Mouse (Mus musculus): ENCODE measurements around the gene Fbxw10.
A peak's percentile ranks its signal among the peaks of the same experiment; 100 is the strongest.

The Fbxw10 gene

DNA sequence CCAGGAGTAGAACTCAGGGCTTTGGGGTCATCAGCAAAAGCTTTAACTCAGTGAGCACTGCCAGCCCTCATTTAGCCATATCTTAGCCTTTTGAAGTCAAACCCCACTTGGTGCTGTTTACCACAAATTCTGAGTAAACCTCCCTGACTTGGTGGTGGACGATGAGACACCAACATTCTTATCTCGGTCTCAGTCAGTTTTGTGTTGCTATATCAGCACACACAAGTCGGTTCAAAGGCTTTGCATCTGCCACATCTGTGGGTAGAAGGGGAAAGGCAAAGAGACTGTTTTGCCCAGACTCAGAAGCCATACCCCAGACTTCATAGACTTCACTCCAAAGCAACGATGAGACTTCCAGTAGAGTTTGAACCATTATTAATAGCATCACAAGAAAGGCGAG lies 2.3 kb upstream of the Fbxw10 start:
- no peak for DNase-seq (ENCODE audit: low spot score)

DNA sequence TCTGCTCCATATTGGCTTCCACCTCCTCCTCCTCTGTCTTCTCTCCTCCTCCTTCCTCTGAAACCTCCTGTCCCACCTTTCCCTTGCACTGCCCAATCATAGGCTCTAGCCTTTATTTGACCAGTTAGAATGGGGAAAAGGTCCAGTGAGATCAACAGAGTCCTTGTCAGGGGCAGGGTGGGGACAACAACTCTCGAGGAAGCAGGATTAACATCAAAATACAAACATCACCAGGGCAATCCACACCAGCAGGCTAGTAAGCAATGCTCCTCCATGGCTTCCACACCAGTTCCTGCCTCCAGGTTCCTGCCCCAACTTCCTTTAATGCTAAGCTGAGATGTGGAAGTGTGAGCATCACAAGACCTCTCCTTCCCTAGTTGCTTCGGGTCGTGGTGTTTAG lies 1.1 kb upstream of the Fbxw10 start:
- DNase-seq (ENCODE audit: low spot score), result no peak

DNA sequence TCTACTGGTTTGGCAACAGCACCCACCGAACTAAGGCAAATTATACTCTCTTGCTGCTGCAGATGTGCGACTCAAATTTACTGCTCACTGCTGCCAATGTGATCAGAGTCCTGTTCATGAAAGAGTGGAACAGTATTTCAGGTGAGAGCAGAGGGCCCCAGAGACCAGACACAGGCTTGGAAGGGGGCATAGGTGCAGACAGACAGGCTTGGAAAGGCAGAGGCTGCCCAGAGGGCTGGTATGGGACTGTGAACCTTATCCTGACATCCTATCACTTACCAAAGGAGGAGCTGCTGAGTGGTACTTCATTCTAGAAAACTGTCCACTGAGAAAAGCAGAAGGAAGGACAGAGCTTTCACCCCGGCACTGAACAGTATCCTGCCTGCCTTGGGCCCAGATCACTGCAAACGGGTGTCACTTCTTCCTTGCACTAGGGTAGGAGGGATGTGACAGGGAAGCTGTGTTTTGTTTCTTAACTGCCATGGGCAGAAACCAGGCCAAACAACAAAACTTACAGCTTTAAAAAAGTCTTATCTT lies 854 bp downstream of the Fbxw10 start:
- no peak for DNase-seq (ENCODE audit: low spot score)

DNA sequence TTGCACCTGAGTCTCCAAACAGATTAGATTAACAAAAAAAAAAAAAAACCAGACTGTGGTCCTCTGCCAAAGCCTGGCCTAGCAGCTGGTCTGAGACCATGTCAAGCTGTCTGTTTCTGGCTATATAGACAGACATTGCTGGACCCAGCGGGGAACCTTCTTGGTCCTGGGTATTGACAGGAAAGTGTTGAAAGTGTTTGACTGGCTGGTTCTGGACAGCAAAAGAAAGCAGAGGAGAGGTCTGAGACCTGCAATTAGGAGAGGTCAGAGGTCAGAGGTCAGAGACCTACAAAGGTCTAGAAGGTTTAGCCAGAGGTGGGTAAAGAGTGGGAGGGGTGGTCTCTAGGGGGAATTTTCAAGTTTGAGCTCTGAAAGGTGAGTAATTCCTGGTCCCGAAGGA lies 1.4 kb downstream of the Fbxw10 start:
- no peak for DNase-seq (ENCODE audit: low spot score)

DNA sequence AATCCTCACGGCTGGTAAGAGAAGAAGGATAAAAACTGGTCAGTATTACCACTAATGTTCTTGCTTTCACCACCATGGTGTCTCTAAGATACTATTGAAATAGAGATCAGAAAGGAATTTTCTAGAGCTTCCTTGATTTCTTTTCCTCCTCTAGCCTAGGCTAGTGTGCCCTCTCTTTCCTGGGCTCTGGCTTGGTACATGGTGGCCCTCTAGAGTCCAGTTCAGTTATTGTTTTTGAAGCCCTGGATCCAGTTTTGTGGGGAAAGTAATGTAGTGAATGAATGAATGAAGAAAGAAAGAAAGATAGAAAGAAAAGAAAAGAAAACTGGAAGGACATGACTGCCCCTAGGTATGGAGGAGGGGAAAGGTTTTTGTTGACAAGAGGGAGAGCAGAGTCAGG lies 4.3 kb downstream of the Fbxw10 start:
- DNase-seq (ENCODE audit: low spot score), result no peak

DNA sequence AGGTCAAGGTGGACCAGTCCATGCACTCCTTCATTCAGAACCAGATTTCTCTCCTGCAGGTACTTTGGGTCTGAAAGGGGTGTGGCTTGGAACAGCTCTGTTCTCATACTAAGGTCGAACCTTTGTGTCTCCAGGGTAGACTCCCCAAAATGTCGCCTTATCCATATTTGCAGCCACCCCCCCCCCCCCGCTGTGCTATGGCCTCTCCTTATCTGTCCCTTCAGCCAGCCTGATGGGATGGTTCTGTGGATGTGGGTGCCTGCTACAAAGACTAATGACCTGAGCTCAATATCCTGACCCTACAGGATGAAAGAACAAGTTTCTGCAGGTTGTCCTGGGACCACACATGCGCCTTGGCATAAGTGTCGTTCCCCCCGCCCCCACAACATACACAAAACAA lies 6.5 kb downstream of the Fbxw10 start:
- no peak for DNase-seq (ENCODE audit: low spot score)

DNA sequence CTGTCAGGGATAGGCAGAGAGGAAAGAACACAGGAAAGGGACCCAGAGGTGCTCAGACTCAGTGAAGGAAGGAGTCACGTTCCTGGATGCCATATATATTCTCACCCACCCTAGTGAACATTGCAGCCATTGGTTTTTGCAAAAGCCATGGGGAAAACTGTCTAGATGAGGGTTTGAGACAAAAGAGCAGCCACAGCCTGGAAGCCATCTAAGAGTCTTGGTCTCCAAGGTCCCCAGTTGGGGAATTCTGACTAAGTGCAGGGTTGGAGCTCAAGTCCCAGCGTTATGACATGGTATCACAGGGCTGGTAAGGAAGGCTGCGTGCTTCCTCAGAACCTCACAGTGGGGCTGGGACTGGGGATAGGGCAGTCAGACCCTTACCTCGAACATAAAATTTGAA lies 18.7 kb downstream of the Fbxw10 start:
- no peak for DNase-seq (ENCODE audit: low spot score)

DNA sequence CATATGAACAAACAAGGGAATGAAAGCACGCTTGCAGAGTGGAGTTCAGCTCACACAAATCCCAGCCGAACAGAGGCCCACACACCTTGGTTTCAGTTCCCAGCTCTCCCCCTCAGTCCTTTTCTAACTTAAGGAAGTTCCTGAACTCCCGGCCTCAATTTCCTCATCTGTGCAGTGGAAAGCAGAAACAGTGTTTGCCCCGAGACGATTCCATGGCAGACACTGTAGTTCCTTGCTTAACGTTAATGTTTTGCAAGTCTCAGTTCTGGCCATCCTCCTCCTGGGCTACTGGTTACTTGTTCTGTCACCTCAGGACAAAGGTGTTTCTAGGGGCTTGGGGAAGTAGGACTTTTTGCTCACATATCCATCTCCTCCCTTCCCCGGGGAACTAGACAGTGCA lies 19.8 kb downstream of the Fbxw10 start:
- no peak for DNase-seq (ENCODE audit: low spot score)

DNA sequence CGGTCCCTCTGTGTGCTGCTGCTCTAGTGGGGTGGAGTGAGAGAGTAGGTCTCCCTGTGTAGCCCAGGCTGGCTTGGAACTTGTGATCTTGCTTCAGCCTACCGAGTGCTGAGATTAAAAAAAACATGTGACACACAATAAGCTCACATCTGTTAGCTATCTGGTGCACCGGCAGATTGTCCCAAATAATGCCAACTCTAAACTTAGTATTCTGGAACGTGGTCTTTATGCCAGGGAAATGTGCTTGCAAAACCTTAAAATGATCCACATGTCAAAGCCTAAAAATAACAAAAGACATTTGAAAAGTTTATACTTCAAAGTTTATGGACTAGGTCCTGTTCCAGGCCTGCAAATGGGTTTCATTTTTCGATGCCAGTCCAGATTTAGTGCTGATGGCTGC lies 22.3 kb downstream of the Fbxw10 start:
- DNase-seq (ENCODE audit: low spot score), result no peak

DNA sequence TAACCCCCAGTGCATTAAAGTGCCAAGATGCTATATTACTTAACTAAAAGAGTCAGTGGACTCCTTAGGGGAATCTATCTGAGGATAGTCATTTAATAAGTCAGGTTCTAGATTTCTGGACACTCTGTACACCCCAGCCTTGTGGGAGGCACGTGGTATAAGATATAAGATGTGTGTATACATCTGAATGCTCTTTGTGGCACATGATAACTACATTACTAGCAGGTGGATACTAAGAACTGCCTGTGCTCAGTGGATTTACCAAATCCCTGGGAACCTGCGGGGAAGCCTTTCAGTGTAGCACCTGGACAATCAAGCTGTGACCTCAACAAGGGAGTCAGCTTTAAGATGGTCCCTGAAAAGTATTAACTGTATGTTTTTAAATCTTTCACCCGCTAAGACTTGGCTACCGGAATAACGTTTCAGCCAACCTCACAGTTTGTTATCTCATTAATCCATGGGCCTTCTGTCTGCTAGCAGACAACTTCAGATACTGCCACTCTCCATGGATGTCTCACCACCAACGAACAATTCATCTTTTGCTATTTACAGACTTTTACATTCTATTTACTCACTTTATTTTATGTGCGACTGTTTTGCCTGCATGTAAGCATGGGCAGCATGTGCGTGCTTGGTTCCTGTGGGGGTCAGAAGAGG lies 23.0 kb downstream of the Fbxw10 start:
- DNase-seq (ENCODE audit: low spot score), result no peak

DNA sequence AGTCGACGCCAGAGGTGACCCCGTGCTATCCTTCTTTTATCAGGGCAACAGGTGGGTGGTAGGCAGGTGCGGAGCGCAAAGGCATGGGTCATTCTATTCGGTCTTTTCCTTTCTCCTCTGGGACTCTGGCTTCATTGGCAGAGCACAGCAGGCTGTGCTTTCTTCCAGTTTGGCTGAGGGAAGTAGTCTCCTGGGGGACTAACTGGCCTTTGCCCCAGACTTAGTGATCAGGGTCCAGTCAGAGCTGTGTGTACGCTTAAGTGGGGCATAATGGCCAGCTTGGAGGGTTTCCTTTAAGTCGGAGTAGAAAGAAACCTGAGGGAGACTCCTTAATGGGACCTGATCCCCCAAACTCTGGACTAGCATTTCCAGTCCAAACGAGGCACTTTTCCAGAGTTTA lies 26.6 kb downstream of the Fbxw10 start:
- DNase-seq (ENCODE audit: low spot score), result no peak

DNA sequence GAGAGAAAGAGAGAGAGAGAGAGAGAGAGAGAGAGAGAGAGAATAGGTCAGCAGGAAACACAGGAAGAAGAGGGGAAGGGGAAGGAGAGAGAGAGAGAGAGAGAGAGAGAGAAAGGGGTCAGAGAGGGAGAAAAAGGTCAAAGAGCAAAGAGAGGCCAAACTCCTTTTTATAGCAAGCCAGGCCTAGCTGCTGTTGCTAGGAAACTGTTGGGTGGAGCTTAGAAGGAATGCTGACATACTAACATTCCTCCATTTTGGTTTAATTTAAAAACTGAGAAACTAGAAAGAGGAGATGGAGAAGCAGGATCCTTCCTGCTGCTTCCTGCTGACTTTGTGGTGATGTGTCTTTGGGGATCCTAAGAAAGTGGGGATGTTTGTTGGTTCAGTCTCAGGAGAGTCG lies 28.8 kb downstream of the Fbxw10 start:
- no peak for DNase-seq (ENCODE audit: low spot score)

DNA sequence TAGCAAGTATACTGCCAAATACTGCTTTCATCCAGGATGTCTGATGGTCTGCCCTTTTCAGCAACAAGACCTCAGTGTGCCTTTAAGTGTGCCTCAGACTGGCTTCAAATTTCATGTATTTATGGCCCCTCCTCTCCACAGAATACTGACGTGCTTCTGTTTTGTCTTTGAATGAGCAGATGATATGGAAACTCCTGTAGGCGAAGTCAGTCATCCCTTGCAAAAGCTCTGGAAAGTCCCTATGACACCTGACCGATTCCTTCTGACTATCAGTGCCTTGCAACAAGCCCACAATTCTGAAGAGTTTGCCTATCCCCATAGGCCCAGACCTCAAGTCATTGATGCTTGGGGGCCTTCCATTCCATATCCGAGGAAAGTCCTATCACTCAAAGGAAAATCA lies 29.6 kb downstream of the Fbxw10 start:
- DNase-seq (ENCODE audit: low spot score), result no peak

DNA sequence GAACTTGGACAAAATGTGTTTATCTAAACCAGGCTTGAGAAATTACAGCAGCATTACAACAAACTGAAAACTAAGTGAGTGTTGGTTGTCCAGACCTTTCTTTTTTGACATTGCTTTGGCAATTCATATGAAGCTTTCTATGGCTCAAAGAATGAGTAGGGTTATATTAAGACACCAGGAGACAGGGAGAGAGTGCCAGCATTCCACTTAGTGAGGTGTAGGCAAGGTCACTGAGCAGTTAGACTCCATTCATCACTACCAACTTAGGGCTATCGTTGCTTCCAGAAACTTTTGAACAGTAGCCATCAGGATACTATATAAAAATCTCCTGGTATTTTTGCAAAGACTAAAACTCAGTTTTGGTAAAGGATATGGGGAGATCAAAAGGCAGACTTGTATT lies 30.5 kb downstream of the Fbxw10 start:
- DNase-seq (ENCODE audit: low spot score), result no peak

DNA sequence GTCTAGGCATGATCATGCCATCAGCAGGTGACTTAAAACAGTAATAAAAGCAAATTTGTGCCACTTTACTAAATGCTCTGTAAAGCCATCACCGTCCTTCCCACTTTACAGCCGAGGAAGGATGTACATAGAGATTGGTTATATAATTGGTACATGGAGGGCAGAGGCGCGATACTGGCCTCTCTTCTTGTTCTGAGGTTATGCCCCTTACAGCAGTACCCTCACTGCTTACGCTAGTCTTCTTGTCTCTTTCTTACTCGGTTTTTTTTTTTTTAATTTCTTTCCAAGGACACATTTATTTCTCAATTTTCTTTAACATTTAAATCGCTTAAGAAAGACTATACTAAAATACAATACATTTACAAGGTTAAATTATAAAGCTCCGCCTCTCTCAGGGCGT lies 31.9 kb downstream of the Fbxw10 start:
- DNase-seq (ENCODE audit: low spot score), result no peak

DNA sequence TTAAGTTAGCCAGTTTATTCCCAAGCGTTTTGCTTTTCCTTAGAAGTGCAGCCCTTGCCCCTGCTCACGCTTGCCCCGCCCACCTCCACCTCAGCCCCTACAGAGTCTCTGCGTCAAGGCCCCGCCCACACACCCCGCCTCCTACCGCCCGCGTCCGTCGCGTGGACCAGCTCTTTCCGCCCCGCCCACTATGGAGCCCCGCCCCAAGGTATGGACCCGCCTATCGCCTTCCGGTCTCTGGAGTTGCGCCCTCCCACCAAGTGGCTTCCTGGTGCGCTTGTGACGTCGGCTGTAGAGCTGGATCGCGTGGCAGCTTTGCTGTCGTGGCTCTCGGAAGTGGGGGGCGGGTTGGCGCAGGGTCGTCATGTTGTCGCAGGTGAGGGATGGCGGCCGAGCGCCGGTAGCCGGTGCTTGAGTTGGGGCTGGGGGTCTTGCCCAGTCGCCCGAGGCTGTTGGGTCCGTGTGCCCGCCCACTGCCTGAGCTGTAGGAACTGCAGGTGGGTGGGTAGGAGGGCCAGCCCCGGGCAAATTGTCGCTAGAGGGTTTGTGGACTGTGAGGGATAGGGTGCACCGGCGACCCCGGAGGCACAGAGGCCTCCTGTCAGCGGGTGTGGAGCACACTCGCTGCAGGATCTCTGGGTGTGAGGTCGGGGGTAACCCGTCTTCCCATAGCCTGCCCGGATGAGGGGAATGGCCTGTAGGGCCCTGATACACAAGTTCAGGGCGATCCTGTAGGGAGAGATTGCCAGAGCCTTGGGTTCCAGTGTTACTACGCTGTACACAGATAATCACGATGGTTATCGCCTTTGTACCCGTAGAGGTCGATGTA lies 32.6 kb downstream of the Fbxw10 start, which contains the start of gene Tvp23b:
Gene Tvp23b, plus strand, starts transcription at position 236 of the 829 bp plus-strand sequence.
- DNase-seq (ENCODE audit: low spot score), result peak; percentile 95

DNA sequence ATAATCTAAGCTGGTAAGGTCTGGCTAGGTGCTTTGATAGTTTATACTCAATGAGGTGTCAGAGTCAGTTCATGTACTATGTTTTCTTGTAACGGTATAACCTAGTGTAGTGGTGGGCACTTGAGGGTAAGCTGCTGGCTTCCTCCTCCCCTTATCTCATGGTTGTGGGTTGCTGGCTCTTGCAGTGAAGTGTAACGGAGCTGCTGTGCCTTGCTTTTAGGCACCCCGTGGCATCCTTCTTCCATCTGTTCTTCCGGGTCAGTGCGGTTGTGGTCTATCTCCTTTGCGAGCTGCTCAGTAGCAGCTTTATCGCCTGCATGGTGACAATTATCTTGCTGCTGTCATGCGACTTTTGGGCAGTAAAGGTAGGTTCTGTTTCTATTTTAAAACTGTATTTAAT lies 36.5 kb downstream of the Fbxw10 start:
- DNase-seq (ENCODE audit: low spot score), result no peak

DNA sequence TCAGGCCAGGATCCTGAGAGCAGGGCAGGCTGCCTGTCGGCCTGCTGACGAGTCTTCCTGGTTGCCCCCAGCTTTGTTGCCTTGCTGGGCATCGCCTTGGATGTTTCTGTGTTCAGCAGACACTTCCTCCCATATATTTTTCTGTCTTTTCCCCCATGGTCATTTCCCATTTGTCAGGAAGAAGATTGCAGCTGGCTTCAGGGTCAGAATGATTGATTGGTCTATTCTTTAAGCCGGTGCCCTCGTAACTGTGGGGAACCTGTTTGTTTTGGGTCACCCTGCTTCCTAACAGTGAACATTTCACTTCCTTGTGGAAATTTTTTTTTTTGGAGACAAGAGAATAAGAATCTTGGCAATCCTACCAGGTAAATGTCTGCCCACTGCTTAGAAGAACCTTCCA lies 38.5 kb downstream of the Fbxw10 start:
- no peak for DNase-seq (ENCODE audit: low spot score)

DNA sequence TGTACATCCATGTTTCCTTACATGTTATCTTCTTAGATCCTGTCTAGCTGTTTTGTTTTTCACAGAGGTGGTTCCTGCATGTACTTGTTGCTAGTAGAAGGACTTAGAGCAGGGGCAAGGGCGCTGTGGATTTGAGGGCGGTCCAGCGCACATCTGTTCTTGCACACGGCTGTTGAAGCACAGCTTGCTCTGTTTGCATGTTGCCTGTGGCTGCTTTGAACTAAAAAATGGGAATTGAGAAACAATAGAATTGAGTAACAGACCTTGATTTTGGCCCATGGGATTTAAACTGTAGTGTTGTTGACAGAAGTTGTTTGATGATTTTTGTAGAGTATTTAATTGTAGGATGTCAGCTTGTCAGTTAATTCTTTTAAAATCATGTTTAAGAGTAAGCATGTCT lies 43.9 kb downstream of the Fbxw10 start:
- no peak for DNase-seq (ENCODE audit: low spot score)

DNA sequence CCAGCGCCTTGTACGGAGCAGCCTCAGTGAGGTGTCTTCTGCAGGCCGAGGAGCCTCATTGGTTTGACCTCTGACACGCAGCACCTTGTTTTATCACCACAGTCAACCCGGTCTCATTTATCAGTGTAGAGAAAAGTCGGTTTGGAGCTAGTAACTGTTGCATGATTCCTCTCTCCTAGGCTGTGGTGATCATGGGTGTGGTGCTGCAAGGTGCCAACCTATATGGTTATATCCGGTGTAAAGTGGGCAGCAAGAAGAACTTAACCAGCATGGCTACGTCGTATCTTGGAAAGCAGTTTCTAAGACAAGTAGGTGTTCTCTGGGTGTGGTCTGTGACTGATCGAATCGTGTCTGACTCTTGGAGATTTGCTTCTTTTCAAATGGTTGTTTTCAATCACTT lies 44.9 kb downstream of the Fbxw10 start:
- DNase-seq (ENCODE audit: low spot score), result no peak

DNA sequence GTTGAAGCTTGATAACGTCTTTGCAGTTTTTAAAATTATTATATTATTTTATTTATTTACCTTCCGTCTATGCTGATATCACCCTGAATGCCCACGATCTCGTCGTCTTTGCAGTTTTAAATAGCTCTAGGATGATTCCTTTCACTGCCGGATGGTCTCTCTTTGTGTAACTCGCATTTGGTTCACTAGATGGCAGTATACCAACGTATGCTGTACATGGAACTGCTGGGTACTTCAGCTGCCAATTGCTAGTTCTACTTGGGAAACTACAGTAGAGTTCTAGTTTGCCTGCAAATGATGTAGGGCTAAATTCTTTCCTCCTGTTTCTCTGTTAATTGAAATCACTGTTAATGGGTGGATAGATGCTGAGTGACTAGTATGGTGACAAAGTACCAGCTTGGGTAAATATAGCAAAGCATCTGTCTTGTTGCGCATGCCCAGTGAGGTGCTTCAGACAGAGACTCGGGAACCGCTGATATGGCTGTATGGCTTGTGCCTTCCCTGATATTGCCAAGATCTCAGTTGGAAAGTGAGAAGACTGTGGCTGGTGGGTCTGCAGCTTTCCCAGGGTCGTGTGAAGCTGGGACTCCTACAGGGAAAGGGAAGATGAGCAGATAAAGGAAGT lies 54.9 kb downstream of the Fbxw10 start:
- DNase-seq (ENCODE audit: low spot score), result peak; percentile 79

DNA sequence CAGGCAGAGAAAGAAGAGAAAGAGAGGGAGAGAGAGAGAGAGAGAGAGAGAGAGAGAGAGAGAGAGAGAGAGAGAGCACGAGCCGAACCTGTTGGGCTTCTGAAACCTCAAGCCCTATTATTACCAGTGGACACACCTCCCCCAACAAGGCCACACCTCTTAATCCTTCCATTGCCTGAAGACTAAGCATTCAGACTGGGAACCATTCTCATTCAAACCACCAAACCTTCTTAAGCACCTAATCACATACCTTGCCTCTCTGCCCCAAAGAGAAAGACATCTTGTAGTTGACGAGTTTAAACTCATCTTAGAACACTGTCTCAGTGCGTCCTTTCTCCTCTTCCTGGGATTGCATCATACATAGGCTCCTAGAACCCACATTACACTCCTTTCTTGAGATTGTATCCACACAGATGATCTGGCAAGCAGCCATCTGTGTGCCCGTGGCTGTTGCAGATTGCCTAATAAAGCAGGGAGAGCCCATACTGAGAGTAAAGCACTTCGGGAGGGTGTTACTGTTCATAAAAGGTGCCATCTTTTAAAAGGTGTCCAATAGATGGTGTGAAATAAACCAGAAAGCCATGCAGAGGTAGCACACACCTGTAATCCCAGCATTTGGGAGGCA lies 57.1 kb downstream of the Fbxw10 start:
- no peak for DNase-seq (ENCODE audit: low spot score)

Measured in left cerebral cortex, adult 11 months (tissue).